Mouse (Mus musculus): ENCODE results near the gene Tcf20. TPM values are rescaled to one million over a fixed set of nuclear protein-coding genes. Genes with fewer than 3 reads are reported as not detected.

The Tcf20 gene
- total and polyA plus RNA-seq, 3 experiments = 27.0 to 47.2 (median 29.0) TPM

DNA sequence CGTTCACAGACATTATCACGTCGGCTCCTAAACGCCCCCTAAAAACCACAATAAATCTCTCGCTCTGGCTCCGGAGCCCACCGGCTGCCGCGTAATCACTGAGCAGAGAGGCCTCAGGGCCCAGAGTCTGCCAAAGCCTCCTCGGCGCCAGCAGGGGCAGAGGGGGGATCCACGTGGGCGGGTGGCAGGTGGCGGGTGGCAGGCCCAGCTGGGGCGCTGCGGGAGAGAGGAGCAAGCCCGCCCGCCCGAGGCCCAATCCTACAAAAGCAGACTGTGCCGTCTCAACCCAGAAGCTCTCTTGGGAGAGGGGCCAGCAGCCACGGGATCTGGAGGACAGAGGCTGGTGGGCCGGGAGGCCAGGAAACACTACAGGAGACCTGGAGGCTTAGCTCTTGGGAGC is 19.2 kb downstream of the Tcf20 start:
- Histone ChIP-seq H3K4me1 (ENCODE audit: control insufficient read depth in 1 of 2, insufficient read depth in 2 of 2) (peaks cover 14 to 46% of the 10 kb centered on the region in 2 experiments), H3K27ac (ENCODE audit: insufficient read depth, low read depth) (no peak overlapping the region), H3K79me2 (replicated peaks; ENCODE audit: control insufficient read depth, extremely low read depth, insufficient read depth, poor library complexity, severe bottlenecking) (no peaks in the 10 kb centered on the region), H3K27me3 (replicated peaks) (peaks cover 8% of the 10 kb centered on the region), H3K36me3 (replicated peaks in 1 of 2; ENCODE audit: control insufficient read depth in 1 of 2, insufficient read depth in 1 of 2, low read length in 1 of 2) (no peaks in the 10 kb centered on the region), H3K9me3 (replicated peaks; ENCODE audit: low read length) (no peaks in the 10 kb centered on the region), H3K9ac (ENCODE audit: insufficient read depth, low read depth) (no peak overlapping the region), H3K4me2 (ENCODE audit: insufficient read depth, low read depth, poor library complexity, severe bottlenecking) (no peak overlapping the region), H3K4me3 (replicated peaks in 1 of 3; ENCODE audit: low read depth in 2 of 3, low read length in 2 of 3, poor library complexity in 1 of 3) (no peak overlapping the region)
- in situ Hi-C loops (cut with MboI; ENCODE audit: low pct_ligation_motif_present, low pct_unique_long_range_greater_than_20kb, low sequenced_read_pairs) (no loop called here), dilution Hi-C loops (cut with MboI; ENCODE audit: extremely low pct_ligation_motif_present, extremely low pct_unique_long_range_greater_than_20kb, low sequenced_read_pairs) (no loop called here)
- DNase-seq (ENCODE audit: extremely low read depth) = no peak
- TF ChIP-seq ZKSCAN1 (IDR thresholded peaks at IDR 0.05; ENCODE audit: borderline replicate concordance, low read depth, low read length) (no peak), ETS1 (conservative IDR thresholded peaks at IDR 0.05; ENCODE audit: low read depth, low read length) (no peak), POLR2A (IDR thresholded peaks at IDR 0.05; ENCODE audit: low read depth, low read length) (no peak), MAFK (IDR thresholded peaks at IDR 0.05; ENCODE audit: insufficient replicate concordance, low read length) (no peak), TBP (conservative IDR thresholded peaks at IDR 0.05; ENCODE audit: low read depth, low read length) (no peak), E2F4 (IDR thresholded peaks at IDR 0.05; ENCODE audit: insufficient replicate concordance, low read depth, low read length) (no peak)

DNA sequence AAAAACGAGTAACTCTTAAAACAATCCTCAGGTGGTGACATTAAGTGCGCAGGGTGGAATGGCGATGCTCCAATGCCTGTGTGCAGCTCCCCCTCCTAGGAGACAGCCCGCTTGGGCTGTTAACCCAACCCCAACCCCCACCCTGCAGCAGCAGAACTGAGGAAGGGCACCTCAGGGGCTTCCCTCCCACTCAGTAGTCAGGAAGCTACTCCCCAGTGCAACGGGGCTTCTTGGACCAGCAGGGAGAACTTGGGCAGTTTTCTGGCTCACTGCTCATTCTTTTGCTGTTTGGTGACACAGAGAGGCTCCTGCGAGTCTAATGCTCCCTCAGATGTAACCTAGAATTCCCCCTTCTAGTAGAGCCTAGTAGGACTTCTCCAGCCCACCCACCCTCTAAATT is 19.7 kb downstream of the Tcf20 start:
- H3K36me3 ChIP-seq (replicated peaks in 1 of 2; ENCODE audit: control insufficient read depth in 1 of 2, insufficient read depth in 1 of 2, low read length in 1 of 2) = no peaks in the 10 kb centered on the region
- H3K4me2 ChIP-seq (ENCODE audit: insufficient read depth, low read depth, poor library complexity, severe bottlenecking) = no peak overlapping the region
- dilution Hi-C loops (cut with MboI; ENCODE audit: extremely low pct_ligation_motif_present, extremely low pct_unique_long_range_greater_than_20kb, low sequenced_read_pairs) (no loop called here), in situ Hi-C loops (cut with MboI; ENCODE audit: low pct_ligation_motif_present, low pct_unique_long_range_greater_than_20kb, low sequenced_read_pairs) (no loop called here)
- TF ChIP-seq POLR2A (IDR thresholded peaks at IDR 0.05; ENCODE audit: low read depth, low read length) (no peak), ZKSCAN1 (IDR thresholded peaks at IDR 0.05; ENCODE audit: borderline replicate concordance, low read depth, low read length) (no peak)
- H3K9ac ChIP-seq (ENCODE audit: insufficient read depth, low read depth) = no peak overlapping the region
- H3K9me3 ChIP-seq (replicated peaks; ENCODE audit: low read length) = no peaks in the 10 kb centered on the region
- H3K27ac ChIP-seq (ENCODE audit: insufficient read depth, low read depth) = no peak overlapping the region
- peaks cover 10% of the 10 kb centered on the region for H3K27me3 ChIP-seq (replicated peaks)
- no peak for DNase-seq (ENCODE audit: extremely low read depth)
- H3K4me3 ChIP-seq (replicated peaks in 1 of 3; ENCODE audit: low read depth in 2 of 3, low read length in 2 of 3, poor library complexity in 1 of 3) = no peak overlapping the region
- peaks cover 13 to 46% of the 10 kb centered on the region in 2 experiments for H3K4me1 ChIP-seq (ENCODE audit: control insufficient read depth in 1 of 2, insufficient read depth in 2 of 2)
- no peaks in the 10 kb centered on the region for H3K79me2 ChIP-seq (replicated peaks; ENCODE audit: control insufficient read depth, extremely low read depth, insufficient read depth, poor library complexity, severe bottlenecking)

GRCm38 (mm10) chr15:82964266-82964825 is 23.3 kb downstream of the Tcf20 start:
- in situ Hi-C loops (cut with MboI; ENCODE audit: low pct_ligation_motif_present, low pct_unique_long_range_greater_than_20kb, low sequenced_read_pairs) (no loop called here), dilution Hi-C loops (cut with MboI; ENCODE audit: extremely low pct_ligation_motif_present, extremely low pct_unique_long_range_greater_than_20kb, low sequenced_read_pairs) (no loop called here)
- no peak overlapping the region for H3K4me3 ChIP-seq (replicated peaks in 1 of 3; ENCODE audit: low read depth in 2 of 3, low read length in 2 of 3, poor library complexity in 1 of 3)
- no peak for DNase-seq (ENCODE audit: extremely low read depth)
- no peak overlapping the region for H3K9ac ChIP-seq (ENCODE audit: insufficient read depth, low read depth)
- H3K36me3 ChIP-seq (replicated peaks in 1 of 2; ENCODE audit: control insufficient read depth in 1 of 2, insufficient read depth in 1 of 2, low read length in 1 of 2) = no peaks in the 10 kb centered on the region
- no peaks in the 10 kb centered on the region for H3K9me3 ChIP-seq (replicated peaks; ENCODE audit: low read length)
- TF ChIP-seq MAX (IDR thresholded peaks at IDR 0.05; ENCODE audit: low read length) = no peak
- TF ChIP-seq E2F4 (IDR thresholded peaks at IDR 0.05; ENCODE audit: insufficient replicate concordance, low read depth, low read length) = no peak
- TF ChIP-seq KAT2A (IDR thresholded peaks at IDR 0.05; ENCODE audit: insufficient replicate concordance, low read length) = no peak
- no peak for TF ChIP-seq ZMIZ1 (IDR thresholded peaks at IDR 0.05; ENCODE audit: low read depth, low read length)
- no peak for TF ChIP-seq TBP (conservative IDR thresholded peaks at IDR 0.05; ENCODE audit: low read depth, low read length)
- no peak for TF ChIP-seq MAZ (IDR thresholded peaks at IDR 0.05; ENCODE audit: low read depth, low read length)
- no peak for TF ChIP-seq HCFC1 (IDR thresholded peaks at IDR 0.05; ENCODE audit: low read depth, low read length)
- TF ChIP-seq RAD21 (IDR thresholded peaks at IDR 0.05; ENCODE audit: low read depth, low read length) = no peak
- no peak for TF ChIP-seq POLR2A (IDR thresholded peaks at IDR 0.05; ENCODE audit: low read depth, low read length)
- no peak for TF ChIP-seq EP300 (IDR thresholded peaks at IDR 0.05; ENCODE audit: low read length)
- TF ChIP-seq RCOR1 (conservative IDR thresholded peaks at IDR 0.05; ENCODE audit: low read depth, low read length) = no peak
- H3K27ac ChIP-seq (ENCODE audit: insufficient read depth, low read depth) = no peak overlapping the region
- H3K4me1 ChIP-seq (ENCODE audit: control insufficient read depth in 1 of 2, insufficient read depth in 2 of 2) = peaks cover 11 to 56% of the 10 kb centered on the region in 2 experiments
- no peaks in the 10 kb centered on the region for H3K79me2 ChIP-seq (replicated peaks; ENCODE audit: control insufficient read depth, extremely low read depth, insufficient read depth, poor library complexity, severe bottlenecking)
- H3K4me2 ChIP-seq (ENCODE audit: insufficient read depth, low read depth, poor library complexity, severe bottlenecking) = no peak overlapping the region
- H3K27me3 ChIP-seq (replicated peaks) = peaks cover 20% of the 10 kb centered on the region

All from CH12.LX (cell line).